Mouse (Mus musculus) c-Kit-positive CD71-negative TER-119-negative erythroid progenitor cells, embryonic 14.5 days (primary cell): ENCODE results near the gene Ccdc6.

Source experiments
- DNase-seq: peaks from one replicate; pipeline ENCODE4 v3.0.0-alpha.2; 2013; ENCODE audit warnings: low read depth

Ccdc6 gene

DNA sequence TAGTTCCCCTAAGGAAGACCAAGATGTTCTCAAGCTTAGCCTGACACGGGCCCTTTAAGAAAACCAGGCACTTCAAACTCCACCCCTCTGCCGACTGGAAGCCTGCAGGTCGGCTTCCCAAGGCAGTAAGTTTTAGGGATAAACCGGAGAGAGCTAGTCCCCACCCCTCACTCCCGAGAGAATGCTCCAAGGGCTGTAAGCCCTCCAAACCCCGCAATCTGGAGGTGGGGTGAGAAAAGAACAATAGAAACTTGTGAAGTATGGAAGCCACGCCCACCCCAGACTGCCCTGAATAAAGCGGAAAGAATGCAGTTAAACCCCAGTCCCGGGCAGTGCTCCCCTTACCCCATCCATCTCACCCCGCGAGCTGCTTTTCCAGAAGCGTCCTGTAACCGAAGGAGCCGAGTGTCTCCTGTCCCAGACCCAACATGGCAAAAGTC lies 1.9 kb upstream of the Ccdc6 start:
- DNase-seq = no peak

DNA sequence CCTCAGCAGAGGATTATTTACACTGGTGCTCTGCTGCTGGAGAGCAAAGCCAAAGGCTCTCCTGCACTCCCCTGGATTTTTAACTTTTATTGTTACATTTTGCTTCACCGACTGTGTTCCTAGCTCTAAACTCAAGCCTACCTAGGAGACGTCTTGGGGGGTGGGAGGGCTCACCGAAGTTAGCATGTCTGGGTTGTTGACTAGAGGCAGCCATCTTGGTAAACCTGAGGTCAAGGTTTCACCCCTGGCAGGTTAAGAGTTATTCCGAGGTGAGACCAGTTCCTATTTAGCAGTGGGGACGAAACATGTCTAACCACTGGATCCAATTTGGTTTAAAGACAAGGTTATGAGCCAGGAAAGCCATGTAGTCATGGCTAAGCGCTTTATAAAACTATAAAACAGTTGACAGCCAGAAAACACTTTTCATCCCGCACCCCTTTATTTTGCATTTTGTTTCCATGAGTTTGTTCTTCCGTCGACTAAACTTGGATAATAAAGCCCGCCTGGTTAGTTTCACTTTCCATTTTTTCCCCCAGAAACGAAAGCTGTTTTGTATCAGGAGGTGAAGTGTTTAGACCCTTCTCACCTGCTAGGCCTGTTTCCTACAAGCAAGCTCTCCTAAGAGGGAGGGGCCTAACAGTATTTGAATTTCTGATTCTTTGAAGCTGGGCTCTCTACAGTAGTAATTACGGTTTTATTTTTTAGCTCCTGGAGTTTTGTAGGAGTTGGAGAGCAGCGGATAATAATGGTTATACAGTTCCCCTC lies 1.2 kb upstream of the Ccdc6 start:
- no peak for DNase-seq

DNA sequence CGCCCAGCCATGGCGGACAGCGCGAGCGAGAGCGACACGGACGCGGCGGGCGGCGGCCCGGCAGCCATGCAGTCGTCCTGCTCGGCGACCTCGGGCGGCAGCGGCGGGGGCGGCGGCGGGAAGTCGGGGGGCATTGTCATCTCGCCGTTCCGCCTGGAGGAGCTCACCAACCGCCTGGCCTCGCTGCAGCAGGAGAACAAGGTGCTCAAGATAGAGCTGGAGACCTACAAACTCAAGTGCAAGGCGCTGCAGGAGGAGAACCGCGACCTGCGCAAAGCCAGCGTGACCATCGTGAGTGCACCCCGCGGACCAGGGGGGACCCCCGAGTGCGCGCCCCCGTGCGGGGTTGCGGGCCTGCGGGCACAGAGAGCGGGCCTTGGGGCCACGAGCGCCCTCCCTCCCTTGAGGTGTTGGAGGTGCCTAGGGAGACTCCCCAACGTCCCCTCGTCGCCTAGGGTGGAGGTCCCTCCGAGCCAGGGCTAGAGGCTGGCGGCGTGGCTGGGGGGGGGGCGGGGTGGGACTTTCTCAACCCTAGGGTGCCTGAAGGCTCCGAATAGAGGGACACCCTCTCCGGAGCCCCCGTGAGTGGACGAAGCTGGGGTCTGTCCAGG lies 475 bp downstream of the Ccdc6 start:
- no peak for DNase-seq

DNA sequence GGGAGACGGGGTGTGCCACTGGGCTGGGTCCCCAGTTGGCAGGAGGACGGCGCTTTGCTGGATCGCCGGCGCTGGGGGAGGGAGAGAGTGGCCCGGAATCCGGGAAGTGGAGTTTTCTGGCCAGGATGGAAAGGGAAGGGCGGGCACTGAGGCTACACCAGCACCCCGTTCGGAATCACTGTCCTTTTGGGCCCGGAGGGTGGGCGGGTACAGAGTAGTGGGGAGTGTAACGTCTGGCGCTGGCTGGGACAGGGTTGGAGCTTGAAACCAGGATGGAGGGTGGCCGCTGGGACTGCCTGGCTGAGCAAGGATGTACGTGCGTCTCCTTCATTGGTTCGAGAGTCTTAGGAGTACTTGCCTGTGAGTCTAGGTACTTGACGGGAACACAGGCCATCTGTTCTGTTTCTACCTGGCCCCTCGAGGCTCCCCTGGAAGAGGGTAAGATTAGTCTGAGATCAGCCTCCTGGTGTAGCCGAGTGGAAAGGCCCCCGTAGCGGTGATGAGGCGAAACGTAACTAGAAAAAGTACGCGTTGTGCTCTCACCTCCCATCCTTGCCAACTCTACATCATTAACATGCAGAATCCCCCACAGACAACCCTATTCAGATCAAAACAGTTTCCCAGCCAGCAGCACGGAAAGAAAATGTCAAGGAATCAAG lies 1.1 kb downstream of the Ccdc6 start:
- no peak for DNase-seq

DNA sequence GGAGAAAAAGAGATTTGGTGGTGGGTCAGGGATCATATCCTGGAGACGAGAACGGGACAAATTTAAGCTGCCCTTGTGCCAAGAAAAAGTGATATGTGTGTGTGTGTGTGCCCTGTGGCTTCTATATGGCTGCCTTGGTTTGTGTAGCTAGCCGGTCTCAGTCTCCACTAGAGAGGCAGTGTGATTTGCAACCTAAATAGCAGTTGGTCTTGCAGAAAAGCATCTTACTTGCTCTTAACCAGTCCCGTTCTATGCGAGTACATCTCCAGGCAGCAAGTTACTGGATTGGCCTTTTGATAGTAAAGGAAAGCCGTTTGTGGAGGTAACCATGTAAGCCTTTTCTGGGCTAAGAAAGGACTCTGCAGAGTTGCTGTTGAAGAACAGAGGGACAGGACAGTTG lies 1.7 kb downstream of the Ccdc6 start:
- DNase-seq = no peak

DNA sequence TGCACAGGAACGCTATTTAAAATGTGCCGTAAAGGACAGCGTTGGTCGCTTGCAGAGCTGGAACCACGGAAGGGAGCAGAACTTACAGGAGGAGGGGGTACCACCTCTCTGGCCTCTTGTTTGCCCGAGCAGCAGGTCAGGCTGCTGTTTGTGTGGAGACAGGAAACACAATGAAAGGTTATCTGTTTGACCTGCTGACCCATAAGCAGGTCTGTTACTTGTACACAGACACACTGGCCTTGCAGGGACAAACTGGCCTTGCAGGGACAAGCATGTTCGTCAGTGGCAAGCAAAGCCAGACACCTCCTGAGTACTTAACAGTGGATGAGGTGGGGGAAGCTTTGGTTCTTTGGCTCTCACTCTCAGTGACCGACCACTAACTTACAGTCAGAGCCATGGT lies 2.1 kb downstream of the Ccdc6 start:
- DNase-seq = no peak

DNA sequence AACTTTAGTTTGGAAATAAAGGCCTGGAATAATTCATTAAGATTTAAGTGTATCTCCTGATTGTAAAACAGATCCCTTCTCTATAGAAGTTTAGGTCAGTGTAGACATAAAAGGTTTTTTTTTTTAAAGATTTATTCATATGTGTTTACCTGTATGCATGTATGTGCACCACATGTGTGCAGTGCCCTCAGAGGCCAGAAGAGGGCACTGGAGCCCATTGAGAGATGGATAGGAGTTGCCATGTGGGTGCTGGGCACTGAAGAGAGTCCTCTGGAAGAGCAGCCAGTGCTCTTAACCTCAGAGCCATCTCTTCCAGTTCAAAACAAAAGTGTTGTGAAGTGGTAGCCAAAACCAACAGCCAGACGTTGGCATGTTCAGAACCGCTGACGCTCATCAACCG lies 5.2 kb downstream of the Ccdc6 start:
- no peak for DNase-seq

DNA sequence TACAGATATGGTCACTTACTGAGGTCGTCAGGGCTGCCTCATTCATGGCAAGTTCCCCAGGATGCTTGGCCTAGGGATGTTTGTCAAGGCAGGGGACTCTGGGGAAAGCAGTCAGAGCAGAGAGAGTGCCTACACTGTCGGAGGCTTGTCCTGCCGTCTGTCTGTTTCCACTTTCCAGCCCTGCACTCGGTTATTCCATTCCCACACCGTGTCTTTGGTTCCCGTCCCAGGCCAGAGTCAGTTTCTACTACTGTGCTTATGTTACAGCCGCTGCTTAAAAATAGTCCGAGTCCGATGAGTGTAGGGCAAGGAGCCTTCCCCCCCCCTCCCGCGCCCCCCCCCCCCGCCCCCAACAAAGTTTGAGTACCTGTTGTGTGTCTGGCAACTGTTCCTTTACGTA lies 11.1 kb downstream of the Ccdc6 start:
- no peak for DNase-seq

DNA sequence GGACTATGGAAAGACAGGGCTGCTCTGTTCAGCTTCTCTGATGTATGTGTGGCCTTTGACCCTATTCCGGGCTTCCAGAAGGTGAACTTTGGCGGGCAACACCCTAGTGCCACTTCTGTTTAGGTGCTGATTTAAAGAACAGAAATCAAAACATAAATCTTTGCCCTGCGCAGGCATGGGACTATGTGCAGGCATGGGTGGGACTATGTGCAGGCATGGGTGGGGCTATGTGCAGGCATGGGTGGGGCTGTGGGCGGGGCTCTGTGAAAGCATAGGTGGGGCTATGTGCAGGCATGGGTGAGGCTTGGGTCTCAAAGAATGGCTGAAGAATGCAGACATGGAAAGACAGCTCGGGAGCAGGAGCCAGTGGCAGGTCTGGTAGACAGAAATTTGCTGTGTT lies 13.1 kb downstream of the Ccdc6 start:
- DNase-seq = no peak

DNA sequence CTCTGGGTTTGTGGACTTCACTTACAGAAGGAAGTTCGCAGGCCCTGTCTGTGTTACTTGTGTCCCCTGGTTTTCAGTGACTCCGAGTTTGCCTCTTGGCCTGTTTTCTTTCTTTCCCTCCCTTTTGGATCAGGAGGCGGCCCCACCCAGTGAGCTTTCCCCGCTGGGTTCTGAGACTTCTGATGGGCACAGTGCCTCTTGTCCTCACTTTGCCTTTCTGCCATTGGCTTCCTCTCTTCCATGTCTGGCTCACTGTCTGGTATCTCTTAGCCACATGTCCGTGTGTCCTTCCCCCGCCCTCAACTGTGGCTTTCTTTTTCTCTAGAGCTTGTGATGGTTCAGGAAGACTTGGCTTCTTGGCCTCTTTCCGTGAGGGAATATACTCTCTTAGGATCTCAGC lies 13.9 kb downstream of the Ccdc6 start:
- DNase-seq = no peak

DNA sequence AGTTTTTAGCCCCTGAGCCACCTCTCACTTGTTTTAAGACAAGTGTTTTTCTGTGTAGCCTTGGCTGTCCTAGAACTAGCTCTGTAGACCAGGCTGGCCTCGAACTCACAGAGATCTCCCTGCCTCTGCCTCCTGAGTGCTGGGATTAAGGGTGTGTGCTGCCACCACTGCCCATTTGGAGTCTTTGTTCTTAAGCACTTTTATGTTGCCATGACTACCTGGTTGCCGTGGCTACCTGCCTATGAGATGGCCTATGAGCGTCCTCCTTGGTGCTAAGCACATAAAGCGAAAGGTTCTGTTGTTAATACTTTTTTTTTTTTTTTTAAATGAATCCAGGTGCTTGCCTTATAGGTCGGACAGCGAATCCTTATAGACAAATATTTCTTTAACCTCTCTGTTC lies 14.7 kb downstream of the Ccdc6 start:
- no peak for DNase-seq

DNA sequence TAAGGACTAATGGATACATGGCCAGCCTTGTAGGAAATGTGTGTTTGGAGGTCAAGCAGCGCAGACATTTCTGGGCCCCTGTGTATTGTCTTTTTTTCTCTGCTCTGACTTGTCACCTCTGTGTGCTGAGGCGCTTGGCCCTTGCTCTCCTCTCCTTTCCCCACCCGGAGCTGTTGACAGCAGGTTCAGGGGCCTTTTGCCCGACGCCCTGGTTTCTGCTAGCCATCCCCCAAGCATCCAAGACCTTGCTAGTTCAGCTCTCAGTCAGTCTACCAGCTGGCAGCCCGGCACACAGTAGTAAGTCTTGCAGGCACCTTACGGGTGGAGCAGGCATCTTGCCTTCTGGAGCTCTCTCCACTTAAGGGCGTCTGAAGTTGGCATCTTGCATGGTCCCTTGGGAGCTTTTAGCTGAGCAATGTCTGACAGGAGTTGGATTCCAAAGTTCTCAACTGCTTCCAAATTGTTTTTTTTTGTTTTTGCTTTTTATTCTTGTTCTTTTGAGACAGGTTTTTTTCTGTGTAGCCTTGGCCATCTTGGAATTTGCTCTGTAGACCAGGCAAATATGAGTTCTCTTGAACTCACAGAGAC lies 17.2 kb downstream of the Ccdc6 start:
- no peak for DNase-seq

DNA sequence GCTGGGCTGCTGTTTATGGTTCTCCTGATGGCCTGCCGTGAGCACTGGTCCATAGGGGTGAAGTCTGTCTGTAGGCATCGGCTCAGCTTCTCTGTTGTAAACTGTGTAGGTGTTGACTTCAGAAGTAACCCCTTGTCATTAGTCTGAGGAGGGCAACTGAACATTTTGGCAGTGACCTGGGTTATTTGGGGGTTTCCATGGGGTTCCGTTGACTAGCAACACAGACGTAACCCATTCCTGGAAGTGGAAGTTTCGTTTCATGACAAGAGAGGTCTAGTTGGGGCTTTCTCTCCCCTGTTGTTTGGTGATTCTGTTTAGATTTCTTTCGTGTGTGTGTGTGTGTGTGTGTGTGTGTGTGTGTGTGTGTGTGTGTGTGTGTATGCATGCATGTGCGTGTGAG lies 19.5 kb downstream of the Ccdc6 start:
- DNase-seq = no peak

DNA sequence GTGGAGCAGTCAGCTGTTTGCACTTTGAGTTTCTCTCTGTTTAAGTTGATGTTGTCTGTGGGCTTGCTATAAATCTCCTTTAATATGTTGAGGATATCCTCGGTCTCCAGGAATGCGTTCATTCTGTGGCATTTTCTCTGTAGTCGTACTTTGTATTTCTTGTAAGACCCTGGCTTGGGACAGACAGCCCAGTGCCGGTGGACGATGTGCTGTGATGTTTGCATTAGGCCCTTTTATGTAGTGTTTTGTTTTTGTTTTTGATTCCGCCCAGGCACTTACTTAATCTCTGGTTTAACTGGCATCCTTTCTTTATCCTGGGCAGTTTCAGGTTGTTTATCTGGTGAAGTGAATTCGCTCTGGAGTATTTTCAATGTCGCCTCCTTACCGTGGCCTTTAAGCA lies 22.5 kb downstream of the Ccdc6 start:
- DNase-seq = no peak

DNA sequence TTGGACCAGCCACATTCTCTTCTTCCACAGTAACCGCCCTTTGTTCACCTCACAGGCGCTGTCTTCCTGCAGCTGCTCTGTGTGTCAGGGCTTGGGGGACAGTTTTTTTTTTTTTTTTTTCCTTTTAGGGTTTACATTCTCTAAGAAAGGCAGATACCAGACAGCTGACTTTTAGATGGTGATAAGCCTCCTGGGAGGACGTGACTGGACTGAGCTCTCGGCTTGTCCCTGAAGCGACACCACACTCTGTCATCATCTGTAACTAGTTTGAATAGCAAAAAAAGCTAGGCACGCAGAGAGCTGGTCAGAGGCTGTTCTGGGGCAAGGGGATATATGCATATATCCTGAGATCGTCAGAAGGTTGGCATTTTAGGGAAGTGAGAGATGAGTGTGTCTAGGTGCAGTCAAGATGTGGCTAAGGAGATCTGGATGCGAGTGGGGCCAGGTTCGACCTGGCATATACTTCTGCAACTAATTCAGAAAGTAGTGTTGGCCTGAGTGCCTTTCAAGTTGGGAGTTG lies 23.0 kb downstream of the Ccdc6 start:
- no peak for DNase-seq

DNA sequence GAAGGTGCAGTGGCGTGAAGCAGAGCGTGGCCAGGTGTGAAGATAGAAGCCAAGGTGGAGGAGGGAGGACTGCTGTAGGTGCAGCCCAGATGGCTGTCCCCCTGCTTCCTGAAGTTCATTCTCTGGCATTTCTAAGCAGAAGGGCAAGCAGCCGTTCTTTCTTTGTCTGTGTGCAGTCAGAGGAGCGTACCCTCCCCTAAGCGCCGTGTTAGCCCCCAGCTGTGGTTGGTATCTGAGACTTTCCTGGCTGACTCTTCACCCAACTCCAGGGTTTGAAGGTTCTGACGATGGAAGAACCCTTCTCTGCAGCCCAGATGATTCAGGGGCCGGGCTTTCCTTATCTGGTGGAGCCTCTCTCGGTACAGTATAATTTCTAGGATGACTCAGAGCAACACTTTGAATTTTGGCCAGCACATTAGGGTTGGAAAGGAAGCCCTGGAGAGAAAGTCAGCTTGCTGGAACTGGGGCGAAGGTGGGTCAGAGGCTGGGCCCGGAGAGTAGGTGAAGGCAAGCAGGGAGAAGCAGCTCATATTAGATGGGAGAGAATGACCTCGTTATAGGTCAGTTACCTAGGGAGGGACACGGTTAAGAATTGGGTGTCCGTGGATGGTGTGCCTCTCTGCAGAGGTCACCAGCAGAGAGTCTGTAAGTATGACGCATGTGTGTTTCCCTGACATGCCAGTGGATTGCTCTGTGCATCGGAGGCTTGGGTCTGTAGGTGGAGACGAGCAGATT lies 23.9 kb downstream of the Ccdc6 start:
- DNase-seq = no peak

DNA sequence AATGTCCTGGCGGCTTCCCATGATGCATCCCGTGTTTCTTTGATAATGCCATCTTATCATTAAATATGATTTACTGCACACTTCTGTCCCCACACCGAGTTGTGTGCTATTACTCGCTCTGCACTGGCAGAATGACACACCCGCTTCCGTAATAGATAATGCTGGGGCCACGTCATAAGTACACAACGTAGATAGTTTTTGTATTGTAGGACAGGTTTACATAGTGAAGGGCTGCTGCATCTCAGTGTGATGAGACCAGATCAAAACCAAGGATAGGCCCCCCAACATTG lies 24.4 kb downstream of the Ccdc6 start:
- no peak for DNase-seq

DNA sequence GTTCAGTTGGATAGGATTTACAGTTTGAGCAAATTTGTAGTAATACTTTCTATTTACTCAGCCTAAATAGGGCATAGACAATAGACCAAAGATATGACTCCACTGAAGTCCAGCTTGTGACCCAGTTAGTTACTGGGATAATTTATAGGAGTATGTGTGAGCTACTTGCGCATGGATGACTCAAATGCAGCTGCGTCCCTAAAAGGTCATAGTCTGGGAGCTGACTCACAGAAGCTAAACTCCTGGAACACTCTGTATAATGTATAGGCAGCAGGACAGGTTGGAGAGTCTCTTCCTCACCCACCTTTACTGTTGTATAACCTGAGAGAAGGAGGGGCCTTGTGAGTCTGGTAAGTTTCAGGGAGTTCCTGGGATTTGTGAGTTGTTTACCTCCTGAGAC lies 26.5 kb downstream of the Ccdc6 start:
- DNase-seq = no peak

DNA sequence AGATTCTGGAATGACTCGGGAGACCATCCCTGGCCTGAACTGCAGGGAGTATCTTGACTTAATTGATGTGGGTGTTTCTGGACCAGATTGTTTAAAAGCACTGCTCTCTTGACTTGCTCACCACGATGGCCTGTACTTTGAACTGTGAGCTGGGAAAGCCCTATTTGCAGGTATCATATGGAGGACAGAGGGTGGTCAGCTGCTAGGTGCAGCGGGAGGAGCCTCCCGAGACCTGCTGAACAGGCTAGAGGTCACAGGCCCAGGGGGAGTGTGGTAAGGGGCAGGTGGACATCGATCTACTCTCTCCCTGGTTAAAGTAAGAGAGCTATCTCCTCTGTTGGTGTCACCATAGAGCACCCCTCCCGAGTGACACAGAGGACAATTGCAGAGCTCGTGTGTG lies 28.6 kb downstream of the Ccdc6 start:
- DNase-seq = no peak

DNA sequence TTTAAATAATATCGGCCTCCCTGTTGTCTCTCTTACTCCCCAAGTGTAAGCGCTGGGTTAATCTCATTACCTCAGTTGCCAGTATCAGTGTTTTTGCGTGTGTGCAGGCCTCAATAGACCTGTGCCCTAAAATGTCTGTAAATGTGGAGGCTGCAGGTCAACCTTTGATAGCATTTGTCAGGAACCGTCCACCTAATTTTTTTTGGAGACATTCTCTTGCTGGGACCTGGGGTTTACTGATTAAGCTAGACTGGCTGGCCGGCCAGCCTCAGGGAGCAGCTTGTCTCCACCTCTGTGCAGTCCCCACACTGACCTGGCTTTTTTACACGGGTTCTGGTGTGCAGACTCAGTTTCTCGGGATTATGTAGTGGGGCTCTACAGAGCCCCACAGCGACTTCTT lies 30.4 kb downstream of the Ccdc6 start:
- DNase-seq = no peak

DNA sequence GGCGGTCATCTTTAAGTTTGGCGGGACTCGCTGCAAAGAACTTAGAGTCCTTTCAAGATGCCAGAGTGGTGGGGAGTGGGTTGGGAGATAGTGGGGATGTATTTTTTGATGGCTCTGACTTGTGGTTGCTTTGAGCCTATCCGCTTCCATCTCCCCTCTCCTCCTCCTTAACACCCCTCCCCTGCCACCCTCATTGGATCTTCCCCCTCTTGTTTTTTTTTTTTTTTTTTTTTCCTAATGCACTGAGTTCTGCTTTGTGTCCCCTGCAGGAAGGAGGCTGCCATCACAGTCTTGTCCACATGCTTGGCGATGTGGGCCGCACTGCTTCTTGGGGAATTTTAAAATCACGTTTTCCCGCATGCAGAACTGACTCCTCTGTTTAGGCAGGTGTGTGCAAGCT lies 31.5 kb downstream of the Ccdc6 start:
- DNase-seq = no peak

DNA sequence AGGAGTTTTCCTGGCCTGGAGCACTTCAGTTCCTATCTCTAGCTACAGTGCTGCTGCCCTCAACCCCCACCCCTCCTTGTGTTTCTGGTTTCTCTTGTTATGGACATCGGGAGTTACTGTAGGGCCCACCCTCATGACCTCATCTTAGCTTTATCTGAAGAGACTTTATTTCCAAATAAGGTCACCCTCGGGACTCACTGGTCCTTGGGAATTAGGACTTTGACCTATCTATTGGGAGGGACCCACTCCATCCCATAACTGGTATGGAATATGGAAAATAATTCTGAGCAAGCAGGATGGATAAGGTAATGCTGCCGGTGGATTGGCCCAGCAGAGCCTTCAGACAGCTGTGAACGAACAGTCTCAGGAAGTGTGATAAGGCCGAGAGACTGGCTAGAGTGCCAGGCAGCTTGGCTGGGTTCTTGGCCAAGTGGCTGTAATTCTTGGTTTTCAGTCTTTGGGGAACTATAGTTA lies 35.2 kb downstream of the Ccdc6 start:
- no peak for DNase-seq
